23 mouse cellular contexts compared by ENCODE assay signal in the genomic region with DNA sequence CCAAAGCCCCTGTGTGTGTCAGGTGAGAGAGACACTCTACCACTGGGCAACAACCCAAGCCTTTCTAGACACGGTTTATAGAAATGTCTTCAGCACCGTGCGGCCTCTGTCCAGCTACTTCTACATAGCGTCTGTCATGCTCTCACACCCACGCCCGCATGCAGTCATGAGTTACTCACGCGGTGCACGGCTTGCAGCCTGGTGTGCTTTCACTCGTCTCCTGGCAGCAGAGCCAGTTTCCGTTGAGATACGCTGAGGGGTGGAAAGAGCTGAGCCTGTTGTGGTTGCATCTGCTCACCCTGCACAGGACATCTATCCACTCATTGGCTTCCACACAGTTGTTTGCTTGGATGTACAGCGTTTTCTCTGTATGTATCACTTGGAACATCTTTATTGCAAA. TPM values are rescaled to one million over a fixed set of nuclear protein-coding genes. Genes with fewer than 3 reads are reported as not detected.
A peak's percentile ranks its signal among the peaks of the same experiment; 100 is the strongest.
DNase-seq lines count a peak whose midpoint lies in the region; ATAC-seq lines count a peak whose summit lies in the region.
"Had no signal": no experiment of that assay in that cellular context is flagged by ENCODE, and none has a peak within 500 bp of the region (broad histone marks: within the 10 kb centered on the region; RNA-seq: fewer than 3 reads in every experiment).

No protein-coding gene starts in this region.

- H3K4me3 ChIP-seq in intestine, embryonic 14.5 days (ENCODE audit: low read depth, low read length) = no peak overlapping the region
- H3K4me3 ChIP-seq in intestine, embryonic 15.5 days (replicated peaks) = no peak overlapping the region
- H3K4me3 ChIP-seq: embryonic facial prominence, embryonic 13.5 days; forebrain, embryonic 12.5 days; gastrocnemius, adult 2 months; hindbrain, embryonic 13.5 days had no signal

- WGBS in intestine, embryonic 14.5 days = 91% methylated on average over 13 of the region's 13 CpGs
- 92% methylated on average over 13 of the region's 13 CpGs for WGBS in intestine, embryonic 15.5 days

- no peak for ATAC-seq in CD4-positive, CD25-positive, alpha-beta regulatory T cell, adult 4 months
- ATAC-seq in intestine, embryonic 14.5 days (replicated peaks; ENCODE audit: low FRiP score, low TSS enrichment, low read depth) = no peak
- ATAC-seq in intestine, embryonic 15.5 days = no peak
- ATAC-seq: forebrain, embryonic 16.5 days had no signal

- H3K4me2 ChIP-seq in intestine, embryonic 14.5 days (ENCODE audit: low read length) = no peak overlapping the region
- H3K4me2 ChIP-seq in intestine, embryonic 15.5 days (replicated peaks) = no peak overlapping the region
- H3K4me2 ChIP-seq: embryonic facial prominence, embryonic 13.5 days; forebrain, embryonic 12.5 days; hindbrain, embryonic 13.5 days had no signal

- H3K27me3 ChIP-seq in intestine, embryonic 14.5 days (replicated peaks; ENCODE audit: control insufficient read depth, insufficient read depth, low read length) = no peaks in the 10 kb centered on the region
- no peaks in the 10 kb centered on the region for H3K27me3 ChIP-seq in intestine, embryonic 15.5 days (replicated peaks)
- H3K27me3 ChIP-seq: embryonic facial prominence, embryonic 13.5 days; forebrain, embryonic 12.5 days; hindbrain, embryonic 13.5 days had no signal

- H3K4me1 ChIP-seq in intestine, embryonic 14.5 days (replicated peaks; ENCODE audit: control insufficient read depth, insufficient read depth, low read length) = no peaks in the 10 kb centered on the region
- no peaks in the 10 kb centered on the region for H3K4me1 ChIP-seq in intestine, embryonic 15.5 days (replicated peaks)
- H3K4me1 ChIP-seq: embryonic facial prominence, embryonic 13.5 days had no signal

- peak; percentile 15 for DNase-seq in CD4-positive, CD25-positive, alpha-beta regulatory T cell, adult 2 months (ENCODE audit: low read depth, low spot score)
- peak; percentile 41 for DNase-seq in intestine, embryonic 14.5 days (ENCODE audit: low spot score)
- peak; percentile 18 to 36 for DNase-seq in right cerebral cortex, postnatal 36 days (ENCODE audit: low spot score in 2 of 2)
- DNase-seq in right cerebral cortex, postnatal 25 days = no peak
- no peak for DNase-seq in lung, adult 18-20 months
- DNase-seq: adrenal gland, postnatal 10 days; B cell, adult 2 months; cerebellum, adult 11-12 months; cerebellum, adult 9-10 months; cerebellum, postnatal 25 days; gastrocnemius, adult 2 months; gastrocnemius, postnatal 25 days; heart, postnatal 10 days; heart, postnatal 4 days; kidney, adult 11 months had no signal

- peaks cover 53% of the 10 kb centered on the region for H3K36me3 ChIP-seq in intestine, embryonic 14.5 days (ENCODE audit: control insufficient read depth, insufficient read depth, low read length)
- H3K36me3 ChIP-seq in intestine, embryonic 15.5 days = 0 out of 2 replicates have a peak, but pooled peaks cover 2% of the 10 kb centered on the region

- H3K27ac ChIP-seq in intestine, embryonic 14.5 days (ENCODE audit: low read depth) = no peak overlapping the region
- no peak overlapping the region for H3K27ac ChIP-seq in intestine, embryonic 15.5 days
- H3K27ac ChIP-seq: embryonic facial prominence, embryonic 13.5 days; forebrain, embryonic 12.5 days; gastrocnemius, adult 2 months; hindbrain, embryonic 13.5 days had no signal

- H3K9ac ChIP-seq in intestine, embryonic 14.5 days (ENCODE audit: low read length) = no peak overlapping the region
- no peak overlapping the region for H3K9ac ChIP-seq in intestine, embryonic 15.5 days
- H3K9ac ChIP-seq: embryonic facial prominence, embryonic 13.5 days; forebrain, embryonic 12.5 days; hindbrain, embryonic 13.5 days had no signal

- no peaks in the 10 kb centered on the region for H3K9me3 ChIP-seq in intestine, embryonic 14.5 days (ENCODE audit: control insufficient read depth, low read length)
- no peaks in the 10 kb centered on the region for H3K9me3 ChIP-seq in intestine, embryonic 15.5 days
- H3K9me3 ChIP-seq: embryonic facial prominence, embryonic 13.5 days; forebrain, embryonic 12.5 days; G1E; hindbrain, embryonic 13.5 days had no signal

RNA-seq across cellular contexts. Expression of a gene that starts 20.3 kb away (rescaled TPM):
- polyA plus RNA-seq in CD4-positive, CD25-positive, alpha-beta regulatory T cell, adult 4 months (2017; shearing (Covaris generic)) = not detected
- polyA plus RNA-seq in intestine, embryonic 14.5 days (2014; fragmentation: Nextera tagmentation; extraction: Ambion mirVana) = not detected in 2 replicates
- polyA plus RNA-seq in intestine, embryonic 15.5 days (2015; fragmentation: Nextera tagmentation; extraction: Ambion mirVana) = not detected in 2 replicates
- polyA plus RNA-seq: embryonic facial prominence, embryonic 13.5 days; G1E; heart, embryonic 14.5 days had no signal

Comparison
In these comparisons a context has a peak if more than half of its experiments do, and no peak if none do; other contexts are left out.
1. DNase-seq: peak in CD4-positive, CD25-positive, alpha-beta regulatory T cell, adult 2 months (single experiment), intestine, embryonic 14.5 days (single experiment) and right cerebral cortex, postnatal 36 days (2 of 2); none in right cerebral cortex, postnatal 25 days (single experiment) and lung, adult 18-20 months (0 of 2).